Mouse (Mus musculus) spleen, adult 2 months (tissue): ENCODE data around the gene Wnt7a.

Experiments used
- CTCF ChIP-seq: fragments of 200-500 bp; IDR thresholded peaks from 2 replicates; pipeline ENCODE4 v1.5.1; 2011; ENCODE audit warnings: mild to moderate bottlenecking, inconsistent platforms; ENCODE audit not compliant: insufficient read depth, insufficient read length, insufficient replicate concordance; ENCODE audit errors: extremely low read depth
- POLR2A ChIP-seq: fragments of 200-500 bp; IDR thresholded peaks from 2 replicates; pipeline ENCODE4 v1.6.1; 2011; ENCODE audit warnings: low read depth, low read length, inconsistent platforms

- TF ChIP-seq CTCF = no peak
- no peak for TF ChIP-seq POLR2A
Measured at GRCm38 (mm10) chr6:91339612-91340246, 71.4 kb downstream of the Wnt7a start.
